Mouse (Mus musculus) cerebellum, adult 11-12 months (tissue): ENCODE results near the gene Chrna1.

Experiments
- DNase-seq: peaks from one replicate; pipeline ENCODE4 v3.0.0; 2022

The Chrna1 gene

GRCm38 (mm10) chr2:73580166-73580565 lies at the start of gene Chrna1:
Gene Chrna1, minus strand, starts transcription at chr2:73580338.
- no peak for DNase-seq

DNA sequence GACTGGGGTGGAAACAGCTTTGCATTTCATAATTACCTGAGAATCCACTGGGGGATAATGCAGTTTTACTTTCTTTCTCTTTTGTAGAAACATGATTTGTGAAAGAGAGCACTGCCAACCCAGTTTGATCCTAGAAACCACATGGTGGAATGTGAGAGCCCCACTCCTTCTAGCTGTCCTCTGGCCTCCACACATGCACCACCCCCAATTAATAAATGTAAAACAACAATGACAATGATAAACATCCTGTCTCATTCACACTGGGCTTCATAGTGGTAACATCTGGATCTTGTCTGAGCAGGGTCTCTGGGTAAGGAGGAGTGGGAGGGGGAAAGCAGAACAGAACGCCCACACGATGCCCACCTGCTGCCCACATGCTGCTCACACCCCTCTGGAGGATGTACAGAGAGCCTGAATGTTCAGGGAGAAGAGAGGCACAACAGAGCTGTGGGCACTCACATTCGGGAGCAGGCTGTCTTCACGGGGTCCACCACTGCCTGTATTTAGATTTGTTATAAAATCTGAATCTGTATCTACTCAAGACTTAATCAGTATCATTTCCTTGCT lies 38.4 kb upstream of the Chrna1 start:
- no peak for DNase-seq

- DNase-seq, result no peak
These were observed 36.4 kb upstream of the Chrna1 start for GRCm38 (mm10) chr2:73616434-73617057.

GRCm38 (mm10) chr2:73615456-73615855 lies 35.3 kb upstream of the Chrna1 start:
- no peak for DNase-seq

GRCm38 (mm10) chr2:73614303-73614702 lies 34.2 kb upstream of the Chrna1 start:
- no peak for DNase-seq

DNA sequence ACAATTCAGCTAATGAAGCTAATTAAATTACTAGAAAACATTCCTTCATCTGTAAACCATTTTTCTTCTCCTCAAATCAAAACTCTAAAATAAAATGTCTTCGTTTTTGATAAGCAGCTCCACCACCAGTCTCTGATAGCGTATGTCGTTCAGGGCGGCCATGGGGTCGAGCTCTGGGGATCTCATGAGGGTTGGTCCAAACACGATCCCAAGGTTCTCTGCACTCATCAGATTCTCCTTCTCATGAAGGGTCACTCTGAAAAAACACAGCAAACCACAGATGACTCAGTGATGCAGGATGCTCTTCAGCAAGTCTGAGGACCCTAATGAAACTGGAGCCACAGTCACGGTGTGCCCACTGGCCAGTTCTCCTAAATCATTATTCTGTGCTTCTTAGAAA lies 32.8 kb upstream of the Chrna1 start:
- DNase-seq, result no peak

GRCm38 (mm10) chr2:73612367-73612914 lies 32.3 kb upstream of the Chrna1 start:
- DNase-seq, result no peak

- no peak for DNase-seq
These were observed 31.7 kb upstream of the Chrna1 start for GRCm38 (mm10) chr2:73611798-73612197.

- DNase-seq, result no peak
These were observed 29.6 kb upstream of the Chrna1 start for GRCm38 (mm10) chr2:73609724-73610210.

GRCm38 (mm10) chr2:73609067-73609723 lies 29.1 kb upstream of the Chrna1 start:
- DNase-seq, result no peak

GRCm38 (mm10) chr2:73608391-73608790 lies 28.3 kb upstream of the Chrna1 start:
- no peak for DNase-seq

- no peak for DNase-seq
These were observed 27.5 kb upstream of the Chrna1 start for GRCm38 (mm10) chr2:73607609-73608008.

DNA sequence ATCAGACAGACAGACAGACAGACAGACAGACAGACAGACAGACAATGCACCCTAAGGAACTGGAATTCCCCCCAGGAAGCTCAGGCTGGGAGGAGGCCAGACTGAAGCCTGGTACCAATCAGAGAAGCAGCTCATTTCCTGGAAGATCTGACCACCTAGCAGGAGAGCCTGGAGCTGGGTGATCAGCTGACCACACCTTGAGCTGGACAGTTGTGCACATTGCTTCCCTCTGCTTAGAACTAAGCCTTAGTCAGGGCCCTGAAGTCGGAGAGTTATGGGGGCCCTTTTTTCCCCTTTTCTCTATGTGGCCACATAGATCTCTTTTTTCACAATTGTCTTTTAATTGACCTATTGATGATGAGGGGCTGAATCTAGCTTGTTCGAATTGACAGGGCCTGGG lies 27.0 kb upstream of the Chrna1 start:
- no peak for DNase-seq

DNA sequence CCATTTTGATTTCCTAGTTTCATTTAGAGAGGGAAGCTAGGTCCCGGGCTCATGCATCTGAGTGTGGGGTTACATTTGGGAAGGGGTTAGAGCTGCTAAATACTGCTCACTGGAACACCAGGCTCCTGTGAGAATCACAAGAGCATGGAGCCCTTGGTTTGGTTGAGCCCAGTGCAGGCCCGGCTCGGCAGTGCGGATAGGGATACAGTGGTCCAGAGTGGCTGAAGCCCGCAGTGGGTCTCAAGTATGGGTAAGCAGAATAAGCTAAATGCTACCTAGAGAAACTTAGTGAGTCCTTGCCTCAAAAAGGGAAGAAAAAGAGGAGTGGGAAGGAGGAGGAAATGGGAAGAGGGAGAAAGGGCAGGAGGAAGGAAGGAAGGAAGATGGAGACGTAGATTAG lies 26.5 kb upstream of the Chrna1 start:
- DNase-seq, result no peak

DNA sequence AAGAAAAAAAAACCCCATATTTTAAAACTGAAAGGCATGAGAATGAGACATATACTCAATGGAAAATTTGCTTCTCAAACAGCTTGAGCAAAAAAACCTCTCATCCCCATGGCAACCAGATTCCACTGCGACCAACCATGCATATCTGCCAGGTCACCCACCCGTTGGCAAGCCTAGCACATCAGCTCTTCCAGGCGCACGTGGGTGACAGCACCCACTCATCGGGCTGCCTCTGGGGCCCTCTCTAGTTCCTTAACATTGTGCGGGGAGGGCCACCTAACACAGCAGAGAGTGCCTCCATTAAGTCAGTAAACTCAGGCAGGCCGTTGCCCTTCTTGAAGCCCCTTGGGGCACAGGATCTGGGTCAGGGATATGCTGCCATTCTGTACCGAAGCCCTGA lies 24.9 kb upstream of the Chrna1 start:
- no peak for DNase-seq

GRCm38 (mm10) chr2:73604579-73604978 lies 24.4 kb upstream of the Chrna1 start:
- DNase-seq, result no peak

DNA sequence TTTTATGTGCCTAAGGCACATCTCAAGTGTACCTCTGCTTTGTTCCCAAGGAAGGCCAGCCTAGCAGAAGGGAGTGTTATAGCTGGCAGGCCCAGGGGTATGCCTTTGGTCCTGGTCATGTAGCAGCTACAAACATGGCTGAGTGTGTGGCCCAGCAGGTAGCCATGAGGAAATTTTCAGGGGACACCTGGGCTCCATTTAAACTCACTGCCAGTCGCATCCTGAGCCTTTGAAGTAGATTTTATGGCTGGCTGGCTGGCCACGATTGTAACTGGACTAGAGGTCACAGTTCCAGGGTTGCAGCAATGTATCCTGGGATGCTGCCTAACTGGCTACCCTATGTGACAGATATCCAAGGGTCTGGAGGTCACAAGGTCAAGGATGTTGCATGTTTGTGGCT lies 20.5 kb upstream of the Chrna1 start:
- DNase-seq, result no peak

DNA sequence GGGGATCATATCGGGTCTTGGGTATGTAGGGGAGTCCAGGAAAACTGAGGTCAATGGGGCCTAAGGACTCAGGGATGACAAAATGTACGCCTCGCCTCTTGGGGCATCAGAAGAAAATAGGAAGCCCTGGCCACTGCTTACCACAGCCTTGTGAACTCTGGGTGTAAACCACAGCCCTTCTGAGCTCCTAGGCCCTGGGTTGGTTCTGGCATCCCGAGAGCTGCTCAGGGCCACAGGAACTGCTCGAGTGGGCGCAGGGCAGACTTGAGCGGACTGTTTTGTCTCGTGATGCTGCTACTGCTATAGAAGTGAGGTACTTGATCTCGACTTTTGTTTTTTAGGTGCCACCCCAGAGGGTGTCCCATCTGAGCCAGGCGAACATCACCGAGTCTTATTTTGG lies 17.6 kb upstream of the Chrna1 start:
- no peak for DNase-seq

DNA sequence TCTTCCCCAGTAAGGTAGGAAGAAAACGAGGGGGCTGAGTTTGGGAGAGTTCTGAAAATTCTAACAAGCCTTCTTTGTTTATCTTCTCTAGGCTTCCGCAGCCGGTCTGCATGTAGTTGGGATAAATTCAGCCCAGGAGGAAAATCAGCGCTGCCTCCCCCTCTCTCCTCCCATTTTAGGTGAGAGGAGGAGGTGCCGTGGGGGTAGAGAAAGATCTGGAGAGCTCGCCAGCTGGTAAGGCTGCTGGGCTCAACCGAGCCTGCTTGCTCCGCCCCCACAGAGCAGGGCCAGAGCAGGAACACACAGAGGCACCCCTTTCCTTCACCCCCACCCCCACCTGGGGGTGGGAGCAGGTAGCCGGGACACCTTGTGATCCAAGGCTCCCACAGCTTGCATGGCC lies 16.6 kb upstream of the Chrna1 start:
- no peak for DNase-seq

GRCm38 (mm10) chr2:73596326-73596725 lies 16.2 kb upstream of the Chrna1 start:
- no peak for DNase-seq

DNA sequence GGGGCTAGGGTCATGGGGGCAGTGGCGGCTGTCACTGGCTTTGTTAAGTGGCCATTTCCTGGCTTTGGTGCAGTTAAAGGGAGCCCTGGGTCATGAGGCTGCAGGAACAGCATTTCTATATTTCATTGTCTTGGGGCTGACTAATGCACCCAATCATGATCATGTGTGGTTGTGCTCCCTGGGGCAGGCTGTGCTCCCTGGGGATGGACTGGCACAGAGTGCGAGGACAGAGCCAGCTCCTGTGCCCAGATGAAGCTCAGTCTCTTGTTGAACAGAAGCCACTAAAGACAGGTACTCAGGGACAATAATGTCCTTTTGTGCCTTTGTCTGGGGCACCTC lies 12.9 kb upstream of the Chrna1 start:
- DNase-seq, result no peak

- DNase-seq, result no peak
These were observed 12.3 kb upstream of the Chrna1 start for GRCm38 (mm10) chr2:73592231-73593100.

DNA sequence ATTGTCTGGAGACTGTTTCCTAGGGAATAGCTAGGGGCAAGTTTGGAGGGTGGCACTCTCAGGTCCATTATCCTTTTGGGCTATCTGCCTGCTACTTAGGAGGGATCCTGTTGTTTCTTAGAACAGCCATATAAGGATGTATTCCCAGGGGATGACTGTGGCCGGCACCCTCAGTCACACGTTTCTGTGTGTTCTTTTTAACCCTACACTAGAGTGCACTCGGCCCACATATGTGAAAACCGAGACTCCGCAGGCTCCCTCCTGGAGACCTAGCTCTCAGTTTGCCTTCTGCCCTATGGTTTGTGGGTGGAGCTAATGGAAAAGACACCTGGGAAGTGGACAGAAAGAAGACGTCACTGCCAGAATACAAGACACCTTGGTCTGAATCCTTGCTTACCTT lies 11.1 kb upstream of the Chrna1 start:
- no peak for DNase-seq
